Mouse (Mus musculus): ENCODE data around the gene Cacnb2. TPM values are rescaled to one million over a fixed set of nuclear protein-coding genes. Genes with fewer than 3 reads are reported as not detected.

Cacnb2 gene
- total RNA-seq, 1 experiment from 2014 or later, result 0.67 TPM

DNA sequence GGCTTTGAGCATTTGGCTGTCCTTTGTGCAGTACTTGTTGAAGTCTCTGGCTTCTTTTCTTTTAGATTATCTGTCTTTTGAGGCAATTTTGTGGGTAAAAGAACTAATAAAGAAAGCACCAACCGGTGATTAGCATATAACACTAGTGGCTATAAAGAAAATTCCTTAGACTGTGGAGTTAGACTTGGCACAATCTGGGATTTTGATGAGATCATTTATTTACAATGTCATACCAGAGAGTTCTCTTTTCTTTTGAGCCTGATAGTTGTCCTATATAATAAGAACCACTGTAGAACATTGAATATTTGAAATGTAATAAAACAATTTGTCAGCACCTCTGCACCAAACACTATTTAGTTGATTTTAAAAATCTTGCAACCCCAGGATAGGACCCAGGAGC is 141.9 kb downstream of the Cacnb2 start:
- ATAC-seq (replicated peaks; ENCODE audit: insufficient number of reproducible peaks, low FRiP score, low TSS enrichment, poor library complexity, severe bottlenecking), result no peak

DNA sequence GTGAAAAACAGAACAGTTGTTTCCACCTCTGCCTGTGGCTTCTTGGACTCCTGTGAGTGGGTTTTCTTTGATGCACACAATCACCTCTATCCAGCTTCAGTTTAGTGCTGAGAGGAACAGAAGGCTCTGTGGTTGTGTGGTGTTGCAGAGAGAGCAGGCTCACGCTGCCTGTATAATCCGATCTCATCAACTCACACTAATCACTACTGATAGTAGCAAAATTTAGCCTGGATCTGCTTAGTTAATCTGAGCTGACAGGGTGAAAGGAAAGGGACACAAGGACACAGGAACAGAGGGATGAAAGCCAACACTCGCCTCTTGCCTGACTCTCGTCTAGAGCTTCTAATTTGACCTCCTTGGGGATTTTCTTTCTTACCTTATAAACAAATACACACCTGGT is 160.0 kb downstream of the Cacnb2 start:
- no peak for ATAC-seq (replicated peaks; ENCODE audit: insufficient number of reproducible peaks, low FRiP score, low TSS enrichment, poor library complexity, severe bottlenecking)

DNA sequence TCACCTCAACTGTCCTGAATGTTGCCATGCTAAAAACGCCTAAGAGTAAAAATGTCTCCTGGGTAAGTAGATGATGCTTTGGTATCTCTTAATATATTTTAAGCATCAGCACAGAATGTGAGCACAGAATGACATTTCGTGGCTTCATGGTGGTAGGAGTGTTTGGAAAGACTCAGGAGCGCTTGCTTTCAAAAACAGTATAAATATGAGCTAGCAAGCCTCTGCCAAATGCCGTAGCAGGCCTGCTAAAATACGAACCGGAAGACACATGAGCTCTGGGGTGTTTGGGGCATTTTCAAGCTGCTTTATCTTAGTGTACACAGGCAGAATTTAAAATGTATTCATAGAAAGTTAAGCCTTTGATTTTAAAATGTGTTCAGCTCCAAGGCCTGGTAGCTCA is 161.0 kb downstream of the Cacnb2 start:
- no peak for ATAC-seq (replicated peaks; ENCODE audit: insufficient number of reproducible peaks, low FRiP score, low TSS enrichment, poor library complexity, severe bottlenecking)

DNA sequence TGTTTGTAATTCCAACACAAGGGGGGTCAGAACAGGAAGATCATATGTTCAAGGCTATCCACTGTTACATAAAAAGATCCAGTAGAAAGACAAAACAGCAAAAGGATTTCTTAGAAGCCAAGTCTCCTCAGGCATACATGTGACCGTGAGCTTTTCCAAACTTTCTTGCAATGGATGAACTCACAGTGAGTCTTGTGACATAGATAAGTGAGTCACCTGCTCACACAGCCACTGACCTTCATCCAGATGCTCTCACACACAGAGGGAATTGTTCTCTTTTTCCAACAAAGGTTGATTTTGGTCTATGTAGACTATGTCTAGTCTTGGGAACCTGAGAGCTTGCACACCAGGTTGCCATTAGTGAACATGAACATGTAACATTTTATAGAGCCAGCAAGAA is 166.6 kb downstream of the Cacnb2 start:
- no peak for ATAC-seq (replicated peaks; ENCODE audit: insufficient number of reproducible peaks, low FRiP score, low TSS enrichment, poor library complexity, severe bottlenecking)

DNA sequence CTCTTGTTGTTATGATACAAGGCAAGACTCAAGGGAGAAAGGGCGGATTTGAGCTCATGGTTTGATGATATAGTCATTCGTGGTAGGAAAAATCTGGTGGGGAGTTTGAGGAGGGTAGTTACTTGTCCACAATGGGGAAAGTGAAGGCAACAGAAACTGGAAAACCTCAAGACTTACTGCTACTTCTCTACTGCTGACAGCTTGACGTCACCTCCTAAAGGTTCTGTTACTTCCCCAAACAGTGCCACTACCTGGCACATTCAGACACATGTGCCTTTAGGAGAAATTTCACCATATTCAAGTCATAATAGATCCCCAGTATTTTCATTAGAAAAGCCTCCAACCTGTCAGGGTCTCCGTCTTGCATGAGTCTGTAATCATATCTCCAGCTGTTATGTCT is 167.7 kb downstream of the Cacnb2 start:
- ATAC-seq (replicated peaks; ENCODE audit: insufficient number of reproducible peaks, low FRiP score, low TSS enrichment, poor library complexity, severe bottlenecking), result no peak

DNA sequence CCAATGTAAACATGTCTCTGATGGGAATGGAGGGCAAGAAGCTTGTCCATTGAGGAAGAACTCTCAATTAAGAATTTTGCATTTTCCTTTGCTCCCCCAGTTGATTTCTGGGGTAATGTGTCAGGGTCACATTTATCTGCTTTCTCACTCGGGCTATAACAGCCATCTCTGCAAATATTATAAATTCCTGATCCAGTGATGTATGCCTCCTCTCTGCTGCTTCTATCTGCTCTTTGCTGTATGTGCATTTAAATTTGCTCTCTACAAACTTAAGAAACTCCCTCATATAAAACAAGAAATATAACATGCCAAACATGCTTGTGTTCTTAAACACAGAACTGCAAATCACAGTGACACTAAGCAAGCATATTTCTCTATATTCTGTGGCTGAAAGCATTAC is 171.5 kb downstream of the Cacnb2 start:
- ATAC-seq (replicated peaks; ENCODE audit: insufficient number of reproducible peaks, low FRiP score, low TSS enrichment, poor library complexity, severe bottlenecking), result no peak

DNA sequence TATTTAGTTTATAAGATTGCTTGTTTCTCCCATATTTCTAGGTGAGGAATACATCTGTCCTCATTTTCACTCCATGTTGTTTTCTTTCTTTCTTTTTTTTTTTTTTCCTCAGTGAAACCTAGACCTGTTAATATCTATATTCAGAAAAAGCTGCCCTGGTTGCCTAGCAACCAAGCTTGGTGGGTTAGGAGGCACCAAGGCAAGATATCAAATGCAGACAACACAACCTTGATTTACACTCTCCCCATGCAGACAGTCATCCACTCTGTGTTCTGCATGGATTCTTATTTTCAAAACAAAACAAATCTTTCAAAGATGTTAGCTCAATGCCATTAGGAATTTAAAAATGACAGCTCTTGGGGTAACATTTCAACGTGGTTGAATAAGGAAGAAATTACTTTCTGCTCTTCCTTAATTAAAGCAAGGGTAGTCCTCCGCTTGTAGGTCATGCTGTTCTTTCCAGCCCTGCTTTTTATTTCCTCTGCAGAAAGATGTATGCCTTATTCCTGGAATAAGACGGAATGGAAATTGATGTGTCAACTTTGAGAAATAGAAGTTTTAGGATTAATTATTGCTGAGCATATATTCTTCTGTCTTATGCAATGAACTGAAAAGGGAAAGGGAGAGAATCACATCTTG is 172.1 kb downstream of the Cacnb2 start:
- ATAC-seq (replicated peaks; ENCODE audit: insufficient number of reproducible peaks, low FRiP score, low TSS enrichment, poor library complexity, severe bottlenecking), result no peak

DNA sequence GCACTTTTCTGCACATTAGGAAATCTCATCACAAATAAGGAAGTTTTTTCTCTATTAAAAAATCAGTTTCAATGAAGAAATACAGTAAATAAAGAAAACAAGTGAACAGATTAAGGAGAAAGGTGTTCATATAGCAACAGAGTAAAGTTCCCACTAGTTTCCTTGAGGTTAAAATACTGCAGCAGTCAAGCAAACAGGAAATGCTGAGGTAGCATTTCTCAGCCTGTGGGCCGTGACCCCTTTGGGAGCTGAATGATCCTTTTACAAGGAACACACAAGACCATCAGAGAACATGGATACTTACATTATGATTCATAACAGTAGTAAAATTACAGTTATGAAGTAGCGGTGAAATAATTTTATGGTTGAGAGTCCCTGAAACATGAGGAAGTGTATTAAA is 185.1 kb downstream of the Cacnb2 start:
- no peak for ATAC-seq (replicated peaks; ENCODE audit: insufficient number of reproducible peaks, low FRiP score, low TSS enrichment, poor library complexity, severe bottlenecking)

DNA sequence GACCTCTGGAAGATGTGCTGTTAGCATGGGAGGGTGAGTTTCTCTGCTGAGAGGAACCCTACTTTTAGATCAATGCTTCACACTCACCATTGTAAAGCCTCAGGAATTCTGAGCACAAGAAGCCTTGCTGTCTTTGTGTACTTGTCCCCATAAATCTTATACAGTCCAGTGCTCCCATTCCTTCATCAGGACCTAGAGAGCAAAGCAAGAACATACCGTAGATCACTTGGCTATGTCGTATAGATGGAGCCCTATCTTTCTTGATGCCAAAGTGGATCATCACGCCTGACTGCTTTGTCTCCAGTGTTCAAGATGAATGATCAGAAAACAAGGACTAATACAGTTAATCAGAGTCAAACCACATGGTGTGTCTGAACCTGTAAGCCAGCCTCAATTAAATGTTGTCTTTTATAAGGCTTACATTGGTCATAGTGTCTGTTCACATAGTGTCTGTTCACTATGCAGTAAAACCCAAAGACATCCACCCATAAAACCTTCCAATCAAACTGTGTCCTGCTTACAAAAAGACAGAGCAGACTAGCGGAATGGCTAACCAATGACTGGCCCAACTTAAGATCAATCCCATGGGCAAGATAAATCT is 198.7 kb downstream of the Cacnb2 start:
- no peak for ATAC-seq (replicated peaks; ENCODE audit: insufficient number of reproducible peaks, low FRiP score, low TSS enrichment, poor library complexity, severe bottlenecking)

DNA sequence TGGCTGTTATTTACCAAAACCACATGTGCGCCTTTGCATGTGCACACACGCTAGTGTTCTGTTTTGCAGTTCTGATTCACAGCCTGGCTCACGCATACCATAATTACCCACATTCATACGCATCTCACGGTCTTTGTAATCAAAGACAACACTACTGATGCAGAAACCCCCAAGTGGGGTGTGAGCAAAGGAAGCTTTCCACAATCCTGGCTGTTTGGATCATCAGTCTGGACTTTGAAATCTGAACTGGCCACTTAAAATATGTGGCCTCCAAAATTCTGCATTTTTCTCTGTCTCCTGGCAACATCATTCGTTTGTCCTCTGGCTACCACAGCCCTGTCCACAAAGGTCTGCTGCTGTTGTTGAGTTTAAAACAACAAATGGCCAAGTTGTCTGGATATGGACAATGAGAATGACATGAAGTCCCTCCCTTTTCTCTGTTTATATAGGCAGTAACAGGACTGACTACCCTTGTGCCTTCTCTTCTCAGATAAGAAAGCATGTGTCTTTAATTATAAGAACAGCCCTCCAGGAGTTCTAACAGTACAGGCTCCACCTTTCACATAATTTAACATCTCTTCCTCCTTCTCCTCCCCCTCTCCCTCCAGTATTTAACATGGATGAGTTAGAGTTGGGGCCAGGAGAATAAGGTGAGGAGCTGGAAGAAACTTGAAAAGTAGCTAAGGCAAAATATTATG is 204.9 kb downstream of the Cacnb2 start:
- no peak for ATAC-seq (replicated peaks; ENCODE audit: insufficient number of reproducible peaks, low FRiP score, low TSS enrichment, poor library complexity, severe bottlenecking)

DNA sequence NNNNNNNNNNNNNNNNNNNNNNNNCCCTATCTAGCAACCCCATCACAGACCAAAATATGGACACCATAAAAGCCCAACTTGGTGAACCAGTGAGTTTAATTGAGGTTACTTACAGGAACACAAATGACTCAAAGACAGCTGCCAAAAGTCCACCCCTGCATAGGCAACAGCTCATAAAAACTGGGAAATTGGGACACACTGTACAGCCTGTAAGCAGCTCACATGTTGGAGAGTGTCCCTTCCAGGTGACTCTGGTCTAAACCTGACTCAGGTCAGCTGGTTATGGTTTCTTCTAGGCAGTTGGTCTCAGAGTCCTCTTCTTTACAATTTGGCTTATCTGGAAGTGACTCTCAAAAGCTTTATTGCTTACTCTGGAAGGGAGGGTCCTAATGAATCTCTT is 212.1 kb downstream of the Cacnb2 start:
- no peak for ATAC-seq (replicated peaks; ENCODE audit: insufficient number of reproducible peaks, low FRiP score, low TSS enrichment, poor library complexity, severe bottlenecking)

DNA sequence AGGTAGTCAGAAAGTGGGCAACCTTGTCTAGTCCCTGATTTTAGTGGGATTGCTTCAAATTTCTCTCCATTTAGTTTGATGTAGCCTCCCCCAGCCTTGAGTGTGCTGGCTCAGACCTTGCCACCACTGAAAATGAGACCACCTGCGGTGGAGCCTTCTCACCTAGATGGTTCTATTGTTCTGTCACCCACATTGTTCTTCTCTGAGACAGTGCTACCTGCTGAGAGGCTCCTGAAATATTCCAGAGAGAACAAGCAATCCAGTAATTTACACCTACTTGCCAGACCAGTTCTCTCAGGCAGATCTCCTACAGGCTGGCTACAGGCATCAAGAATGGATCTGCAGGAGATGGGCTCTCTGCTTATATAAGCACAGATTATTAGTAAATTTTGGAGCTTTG is 215.8 kb downstream of the Cacnb2 start:
- no peak for ATAC-seq (replicated peaks; ENCODE audit: insufficient number of reproducible peaks, low FRiP score, low TSS enrichment, poor library complexity, severe bottlenecking)

DNA sequence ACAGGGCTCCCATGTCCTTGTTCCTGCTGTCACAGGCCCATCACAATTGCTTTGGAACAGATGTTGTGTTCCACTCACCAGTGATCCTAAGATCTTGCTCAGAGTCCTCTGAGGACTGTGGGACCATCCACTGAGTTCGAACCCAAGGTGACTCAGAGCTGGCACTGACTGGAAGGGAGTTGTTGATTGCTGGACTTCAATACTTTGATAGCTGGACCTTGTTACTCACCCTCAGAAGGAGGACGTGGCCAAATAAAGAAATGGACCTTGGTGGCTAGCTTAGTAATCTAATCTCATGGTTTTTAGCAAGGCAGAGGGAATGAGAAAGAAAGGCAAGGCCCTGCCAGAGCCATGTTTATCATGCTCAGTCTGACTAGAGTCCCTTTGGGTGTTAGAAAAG is 218.1 kb downstream of the Cacnb2 start:
- ATAC-seq (replicated peaks; ENCODE audit: insufficient number of reproducible peaks, low FRiP score, low TSS enrichment, poor library complexity, severe bottlenecking), result no peak

DNA sequence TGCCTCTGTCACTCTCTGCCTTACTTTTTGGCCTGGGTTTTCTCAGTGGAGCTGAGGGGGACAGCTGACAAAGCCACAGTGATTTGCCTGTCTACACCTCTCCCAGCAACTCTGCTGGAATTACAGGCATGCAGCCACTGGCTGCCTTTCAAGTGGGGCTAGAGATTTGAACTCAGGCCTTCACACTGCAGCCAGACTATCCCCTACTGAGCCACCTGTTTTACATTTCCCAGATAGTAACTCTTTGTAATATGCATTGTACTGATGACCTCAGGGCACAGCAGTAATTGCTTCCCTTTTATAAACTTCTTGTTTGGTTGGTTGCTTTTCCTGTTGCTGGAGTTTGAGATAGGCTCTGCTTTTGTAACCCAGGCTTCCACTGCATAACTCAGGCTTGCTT is 220.2 kb downstream of the Cacnb2 start:
- no peak for ATAC-seq (replicated peaks; ENCODE audit: insufficient number of reproducible peaks, low FRiP score, low TSS enrichment, poor library complexity, severe bottlenecking)

DNA sequence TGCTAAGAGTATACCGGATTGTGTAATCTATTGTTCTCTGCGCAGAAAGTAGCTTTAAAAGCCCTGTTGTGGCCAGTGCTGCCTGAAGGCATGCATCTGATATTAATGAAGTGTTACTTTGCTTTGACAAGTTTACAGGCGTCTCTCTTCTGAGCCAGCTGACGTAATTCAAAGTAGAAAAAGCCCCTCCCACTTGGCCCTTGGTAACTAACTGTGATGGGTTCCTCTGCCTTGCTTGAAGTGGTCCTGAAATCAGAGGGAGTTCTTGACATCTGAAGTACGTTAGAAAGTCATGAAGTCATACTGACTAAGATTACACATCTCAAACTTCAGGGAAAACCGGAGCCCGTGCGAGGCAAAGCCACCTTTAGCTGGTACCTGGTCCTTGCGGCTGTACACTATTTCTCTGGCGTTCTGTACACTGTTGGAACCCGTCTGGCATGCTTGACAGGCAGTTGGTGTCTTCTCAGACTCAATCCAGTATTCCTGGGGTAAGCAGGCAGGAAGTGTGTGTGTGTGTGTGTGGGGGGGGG is 221.0 kb downstream of the Cacnb2 start:
- no peak for ATAC-seq (replicated peaks; ENCODE audit: insufficient number of reproducible peaks, low FRiP score, low TSS enrichment, poor library complexity, severe bottlenecking)

DNA sequence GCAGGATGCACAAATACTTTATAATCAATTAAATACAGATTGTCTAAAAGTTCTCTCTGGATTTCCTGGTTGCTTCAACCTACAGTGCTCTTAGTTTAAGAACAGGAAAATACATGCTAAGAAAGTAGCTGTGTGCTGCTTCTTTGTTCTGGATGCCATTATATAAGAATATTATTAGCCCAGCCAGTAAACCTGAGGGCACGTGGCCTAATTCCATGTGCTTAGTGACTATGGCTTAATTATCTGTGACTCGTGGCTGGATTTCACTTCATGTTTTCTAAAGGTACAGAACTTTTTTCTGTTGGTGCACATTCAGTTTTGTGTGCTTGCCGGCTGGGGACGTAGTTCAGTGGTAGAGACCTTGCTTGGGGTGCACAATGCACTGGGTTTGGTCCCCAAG is 222.3 kb downstream of the Cacnb2 start:
- no peak for ATAC-seq (replicated peaks; ENCODE audit: insufficient number of reproducible peaks, low FRiP score, low TSS enrichment, poor library complexity, severe bottlenecking)

DNA sequence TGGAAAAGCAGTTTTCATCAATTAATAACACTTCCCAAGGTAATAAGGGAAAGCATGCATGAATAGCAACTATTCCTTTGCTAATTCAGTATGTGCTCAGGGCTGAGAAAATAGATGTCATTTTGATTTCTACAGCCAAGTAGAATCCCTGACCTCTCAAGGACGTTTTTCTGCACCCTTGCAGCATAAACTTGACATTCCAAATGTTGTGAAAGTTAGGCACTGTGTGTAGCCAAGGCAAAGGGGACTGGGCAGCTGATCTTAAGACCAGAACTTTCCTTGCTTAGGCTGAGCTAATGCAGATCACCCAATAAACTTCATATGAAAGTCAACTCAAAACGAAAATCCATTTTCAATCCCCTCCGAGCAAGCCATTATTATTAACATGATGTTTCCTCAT is 226.6 kb downstream of the Cacnb2 start:
- ATAC-seq (replicated peaks; ENCODE audit: insufficient number of reproducible peaks, low FRiP score, low TSS enrichment, poor library complexity, severe bottlenecking), result no peak

DNA sequence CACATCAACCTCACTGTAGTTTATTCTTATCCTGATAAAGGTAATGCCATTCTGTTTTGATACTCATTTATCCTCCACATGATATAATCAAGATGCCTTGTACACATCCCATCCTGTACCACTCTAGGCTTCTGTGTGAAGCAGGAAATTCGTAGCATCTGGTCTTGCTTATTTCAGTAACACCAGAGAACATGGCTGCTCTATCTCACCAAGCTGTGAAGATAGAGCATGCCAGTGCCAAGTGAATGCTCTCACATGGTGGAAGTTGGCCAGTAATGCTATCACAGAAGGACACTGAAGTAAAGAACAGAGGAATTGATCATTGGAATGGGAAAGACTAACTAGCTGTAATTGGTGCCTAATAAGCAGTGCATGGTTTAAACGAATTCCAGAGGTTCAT is 228.4 kb downstream of the Cacnb2 start:
- ATAC-seq (replicated peaks; ENCODE audit: insufficient number of reproducible peaks, low FRiP score, low TSS enrichment, poor library complexity, severe bottlenecking), result no peak

DNA sequence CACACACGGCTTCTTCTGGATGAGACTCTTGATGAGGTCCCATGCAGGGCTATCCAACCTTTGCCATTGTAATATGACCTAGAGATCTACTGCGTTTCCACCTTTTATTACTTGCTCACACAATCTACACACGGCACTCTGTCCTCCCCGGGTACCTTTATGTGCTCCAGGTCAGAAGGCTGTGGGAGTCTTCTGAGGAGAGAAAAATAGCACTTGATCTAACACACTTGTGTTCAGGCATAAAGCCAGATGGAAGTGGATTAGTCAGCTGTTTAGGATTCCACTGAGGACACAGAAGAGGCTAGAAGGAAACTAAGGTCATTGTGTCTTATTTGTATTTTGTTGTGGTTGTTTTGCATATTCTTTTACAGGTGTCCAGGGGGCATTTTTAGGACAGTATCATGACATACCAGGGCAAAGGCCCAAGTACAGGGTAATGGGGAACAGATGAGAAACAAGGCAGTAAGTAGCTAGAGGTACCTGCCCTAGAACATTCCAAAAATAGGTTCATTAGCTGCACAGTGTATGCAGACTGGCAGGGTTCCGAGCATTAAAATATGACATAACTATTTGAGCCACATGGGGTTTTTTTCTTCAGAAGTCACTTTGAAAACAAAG is 231.9 kb downstream of the Cacnb2 start:
- ATAC-seq (replicated peaks; ENCODE audit: insufficient number of reproducible peaks, low FRiP score, low TSS enrichment, poor library complexity, severe bottlenecking), result no peak

DNA sequence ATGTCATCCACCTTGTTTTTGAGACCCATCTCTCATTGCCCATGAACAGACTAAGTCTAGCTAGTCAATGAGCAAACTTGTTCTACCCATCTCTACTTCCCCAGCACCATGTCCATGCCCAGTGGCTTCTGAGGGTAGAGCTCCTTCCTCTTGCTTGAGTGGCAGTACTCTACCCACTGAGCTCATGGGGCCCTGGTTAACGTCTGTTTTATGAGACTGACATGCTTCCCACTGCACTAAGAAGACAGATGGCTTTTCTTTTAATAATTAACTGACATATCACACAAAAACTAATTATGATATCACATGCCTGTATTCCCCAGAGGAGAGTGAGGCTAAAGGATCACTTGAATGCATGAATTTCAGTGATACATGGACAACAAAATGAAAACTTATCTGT is 238.4 kb downstream of the Cacnb2 start:
- no peak for ATAC-seq (replicated peaks; ENCODE audit: insufficient number of reproducible peaks, low FRiP score, low TSS enrichment, poor library complexity, severe bottlenecking)

Measured in monocyte, adult 5-6 weeks (primary cell).